13 mouse cellular contexts compared by ENCODE assay signal in genomic region chr9:101734271-101734670, GRCm38 (mm10).
DNase-seq lines count a peak whose midpoint lies in the region; ATAC-seq lines count a peak whose summit lies in the region.
"Had no signal": no experiment of that assay in that cellular context is flagged by ENCODE, and none has a peak within 500 bp of the region (broad histone marks: within the 10 kb centered on the region; RNA-seq: fewer than 3 reads in every experiment).

No protein-coding gene starts in this region.

- H3K4me3 ChIP-seq in neural tube, embryonic 11.5 days (ENCODE audit: low read depth, low read length): no peak overlapping the region
- H3K4me3 ChIP-seq: embryonic facial prominence, embryonic 12.5 days had no signal

- peak; percentile 74 for ATAC-seq in neural tube, embryonic 11.5 days (ENCODE audit: insufficient read depth, low FRiP score, low TSS enrichment)
- ATAC-seq: inflammation-experienced regulatory T-cells, adult 6 months; Patski had no signal

- peaks cover 15% of the 10 kb centered on the region for H3K4me1 ChIP-seq in neural tube, embryonic 11.5 days (ENCODE audit: control insufficient read depth, insufficient read depth, low read length)

- whole genome bisulfite sequencing in neural tube, embryonic 11.5 days: 25% methylated on average over 8 of the region's 8 CpGs

- no peak overlapping the region for H3K4me2 ChIP-seq in neural tube, embryonic 11.5 days (ENCODE audit: low read depth)
- H3K4me2 ChIP-seq: embryonic facial prominence, embryonic 12.5 days had no signal

- no peaks in the 10 kb centered on the region for H3K27me3 ChIP-seq in neural tube, embryonic 11.5 days (ENCODE audit: control insufficient read depth, insufficient read depth, low read length)
- H3K27me3 ChIP-seq: embryonic facial prominence, embryonic 12.5 days had no signal

- H3K9me3 ChIP-seq in neural tube, embryonic 11.5 days (ENCODE audit: control insufficient read depth, low read length): no peaks in the 10 kb centered on the region
- H3K9me3 ChIP-seq: embryonic facial prominence, embryonic 12.5 days had no signal

- no peaks in the 10 kb centered on the region for H3K36me3 ChIP-seq in neural tube, embryonic 11.5 days (ENCODE audit: control insufficient read depth, insufficient read depth, low read length)
- H3K36me3 ChIP-seq: embryonic facial prominence, embryonic 12.5 days had no signal

- DNase-seq in adrenal gland, postnatal 14 days: peak; percentile 16
- no peak for DNase-seq in adrenal gland, adult 2 months
- peak; percentile 45 to 57 for DNase-seq in kidney, postnatal 4 days
- no peak for DNase-seq in kidney, postnatal 36 days
- DNase-seq in embryo, embryonic 11 days: peak; percentile 70
- peak; percentile 40 for DNase-seq in neural tube, embryonic 11.5 days (ENCODE audit: low spot score)
- no peak for DNase-seq in frontal cortex, postnatal 36 days (ENCODE audit: low spot score in 2 of 2)
- no peak for DNase-seq in T-cell, adult 2 months (ENCODE audit: low spot score)
- DNase-seq: cerebellum, adult 9-11 months had no signal

- H3K9ac ChIP-seq in neural tube, embryonic 11.5 days (ENCODE audit: low read length): no peak overlapping the region
- H3K9ac ChIP-seq: embryonic facial prominence, embryonic 12.5 days had no signal

- peak overlapping the region; percentile 31; the same call in 1 of the 2 replicates for H3K27ac ChIP-seq in neural tube, embryonic 11.5 days (ENCODE audit: low read depth, low read length)
- H3K27ac ChIP-seq: embryonic facial prominence, embryonic 12.5 days; macrophage had no signal

Comparison
In these comparisons a context has a peak if more than half of its experiments do, and no peak if none do; other contexts are left out.
1. DNase-seq: peak in adrenal gland, postnatal 14 days (single experiment), kidney, postnatal 4 days (2 of 2), embryo, embryonic 11 days (single experiment) and neural tube, embryonic 11.5 days (single experiment); none in adrenal gland, adult 2 months (single experiment), kidney, postnatal 36 days (0 of 2), frontal cortex, postnatal 36 days (0 of 2) and T-cell, adult 2 months (single experiment).